Mouse (Mus musculus) limb, embryonic 13.5 days (tissue): ENCODE results near the gene Ptpn14. TPM values are rescaled to one million over a fixed set of nuclear protein-coding genes. Genes with fewer than 3 reads are reported as not detected.
A peak's percentile ranks its signal among the peaks of the same experiment; 100 is the strongest.

Experiments
- ATAC-seq: fragments of 200-750 bp; cut with Nextera tagmentation; 2 replicates; pipeline ENCODE4 v1.8.0; 2017; ENCODE audit warnings: low read depth, moderate number of reproducible peaks, moderate TSS enrichment; ENCODE audit not compliant: low FRiP score
- H3K27ac ChIP-seq: fragments of 300-500 bp; sonication (generic); 2 replicates; pipeline ENCODE4 v1.5.1; 2015; ENCODE audit warnings: inconsistent platforms, mild to moderate bottlenecking, moderate library complexity
- H3K27me3 ChIP-seq: fragments of 300-500 bp; sonication (generic); 2 replicates; pipeline ENCODE4 v1.6.1; 2015; ENCODE audit warnings: mild to moderate bottlenecking, inconsistent platforms
- H3K36me3 ChIP-seq: fragments of 300-500 bp; sonication (generic); 2 replicates; pipeline ENCODE4 v1.6.1; 2015; ENCODE audit warnings: inconsistent platforms, mild to moderate bottlenecking, moderate library complexity
- H3K4me1 ChIP-seq: fragments of 300-500 bp; sonication (generic); 2 replicates; pipeline ENCODE4 v1.6.1; 2015; ENCODE audit warnings: inconsistent platforms
- H3K4me2 ChIP-seq: fragments of 300-500 bp; sonication (generic); replicated peaks from 2 replicates; pipeline ENCODE4 v1.6.1; 2015; ENCODE audit warnings: inconsistent platforms, mild to moderate bottlenecking, moderate library complexity
- H3K4me3 ChIP-seq: fragments of 300-500 bp; sonication (generic); 2 replicates; pipeline ENCODE4 v1.5.1; 2015; ENCODE audit warnings: moderate library complexity, mild to moderate bottlenecking, inconsistent platforms
- H3K9ac ChIP-seq: fragments of 300-500 bp; sonication (generic); 2 replicates; pipeline ENCODE4 v1.6.1; 2015; ENCODE audit warnings: mild to moderate bottlenecking, inconsistent platforms
- H3K9me3 ChIP-seq: fragments of 300-500 bp; sonication (generic); 2 replicates; pipeline ENCODE4 v1.6.1; 2016; ENCODE audit warnings: inconsistent platforms
- WGBS: fragments of 180-500 bp; shearing (Covaris S2); methylation state at CpG from one replicate; pipeline ENCODE4 v1.1.7; 2015; 5-methylcytosine and 5-hydroxymethylcytosine counted together
- polyA plus RNA-seq: library from polyadenylated mRNA; unstranded; fragments of >200 nt; fragmentation: Nextera tagmentation; extraction: Ambion mirVana; gene quantifications from 2 replicates; pipeline ENCODE4 v1.2.1, GENCODE M21; 2015

Ptpn14 gene
- polyA plus RNA-seq, 1 experiment from 2014 or later: 11.1 TPM

- no peak for ATAC-seq
- H3K9ac ChIP-seq: 0 out of 2 replicates have a peak overlapping the region, but pooled peaks have one; percentile 8
- WGBS: 7% methylated on average over 12 of the region's 12 CpGs
- no peaks in the 10 kb centered on the region for H3K9me3 ChIP-seq
- peaks cover 51% of the 10 kb centered on the region for H3K36me3 ChIP-seq
- H3K4me3 ChIP-seq: no peak overlapping the region
- H3K27ac ChIP-seq: peak overlapping the region; percentile 8; the same call in 1 of the 2 replicates
- H3K27me3 ChIP-seq: no peaks in the 10 kb centered on the region
- peak overlapping the region; percentile 21; the same call in 1 of the 2 replicates for H3K4me2 ChIP-seq
- peaks cover 14% of the 10 kb centered on the region for H3K4me1 ChIP-seq
These were observed 102.7 kb downstream of the Ptpn14 start for GRCm38 (mm10) chr1:189830797-189831232.

- H3K4me2 ChIP-seq: no peak overlapping the region
- H3K9ac ChIP-seq: no peak overlapping the region
- peaks cover 49% of the 10 kb centered on the region for H3K36me3 ChIP-seq
- H3K9me3 ChIP-seq: no peaks in the 10 kb centered on the region
- no peak overlapping the region for H3K27ac ChIP-seq
- peaks cover 14% of the 10 kb centered on the region for H3K4me1 ChIP-seq
- ATAC-seq: no peak
- 78% methylated on average over 7 of the region's 7 CpGs for WGBS
- no peaks in the 10 kb centered on the region for H3K27me3 ChIP-seq
- H3K4me3 ChIP-seq: no peak overlapping the region
These were observed 105.3 kb downstream of the Ptpn14 start for GRCm38 (mm10) chr1:189833351-189833750.

GRCm38 (mm10) chr1:189834166-189834565, 106.1 kb downstream of the Ptpn14 start:
- 61% methylated on average over 13 of the region's 13 CpGs for WGBS
- no peaks in the 10 kb centered on the region for H3K27me3 ChIP-seq
- H3K4me3 ChIP-seq: no peak overlapping the region
- H3K9ac ChIP-seq: no peak overlapping the region
- ATAC-seq: no peak
- H3K4me2 ChIP-seq: no peak overlapping the region
- H3K36me3 ChIP-seq: peaks cover 48% of the 10 kb centered on the region
- no peaks in the 10 kb centered on the region for H3K9me3 ChIP-seq
- no peak overlapping the region for H3K27ac ChIP-seq
- peaks cover 14% of the 10 kb centered on the region for H3K4me1 ChIP-seq

- Histone ChIP-seq H3K9ac (no peak overlapping the region), H3K4me3 (no peak overlapping the region), H3K27ac (no peak overlapping the region), H3K36me3 (peaks cover 93% of the 10 kb centered on the region), H3K4me2 (no peak overlapping the region), H3K9me3 (no peaks in the 10 kb centered on the region), H3K4me1 (no peaks in the 10 kb centered on the region; the same call in 1 of the 2 replicates), H3K27me3 (no peaks in the 10 kb centered on the region)
- 76% methylated on average over 2 of the region's 2 CpGs for WGBS
- no peak for ATAC-seq
These were observed 118.3 kb downstream of the Ptpn14 start for GRCm38 (mm10) chr1:189846319-189846718.

- no peak overlapping the region for H3K4me2 ChIP-seq
- peaks cover 19% of the 10 kb centered on the region for H3K4me1 ChIP-seq
- no peaks in the 10 kb centered on the region for H3K27me3 ChIP-seq
- ATAC-seq: peak; percentile 24; the same call in 1 of the 2 replicates
- no peak overlapping the region for H3K4me3 ChIP-seq
- peak overlapping the region; percentile 39; the same call in 1 of the 2 replicates for H3K27ac ChIP-seq
- WGBS: 61% methylated on average over 11 of the region's 11 CpGs
- no peaks in the 10 kb centered on the region for H3K9me3 ChIP-seq
- H3K36me3 ChIP-seq: peaks cover 85% of the 10 kb centered on the region
- H3K9ac ChIP-seq: no peak overlapping the region
These were observed 121.5 kb downstream of the Ptpn14 start for GRCm38 (mm10) chr1:189849550-189849949.

GRCm38 (mm10) chr1:189852051-189852450, 124.0 kb downstream of the Ptpn14 start:
- no peak overlapping the region for H3K4me3 ChIP-seq
- H3K9me3 ChIP-seq: no peaks in the 10 kb centered on the region
- no peak overlapping the region for H3K4me2 ChIP-seq
- no peaks in the 10 kb centered on the region for H3K27me3 ChIP-seq
- no peak overlapping the region for H3K9ac ChIP-seq
- peaks cover 86% of the 10 kb centered on the region for H3K36me3 ChIP-seq
- peaks cover 19% of the 10 kb centered on the region for H3K4me1 ChIP-seq
- ATAC-seq: no peak
- H3K27ac ChIP-seq: peak overlapping the region; percentile 17; the same call in 1 of the 2 replicates
- 64% methylated on average over 5 of the region's 5 CpGs for WGBS

- no peaks in the 10 kb centered on the region for H3K9me3 ChIP-seq
- 42% methylated on average over 7 of the region's 7 CpGs for WGBS
- H3K4me3 ChIP-seq: no peak overlapping the region
- H3K9ac ChIP-seq: no peak overlapping the region
- ATAC-seq: peak; percentile 68; the same call in 1 of the 2 replicates
- peaks cover 86% of the 10 kb centered on the region for H3K36me3 ChIP-seq
- no peak overlapping the region for H3K4me2 ChIP-seq
- H3K27me3 ChIP-seq: no peaks in the 10 kb centered on the region
- H3K27ac ChIP-seq: no peak overlapping the region
- H3K4me1 ChIP-seq: peaks cover 19% of the 10 kb centered on the region
These were observed 124.4 kb downstream of the Ptpn14 start for GRCm38 (mm10) chr1:189852456-189852855.

GRCm38 (mm10) chr1:189854646-189855045, 126.6 kb downstream of the Ptpn14 start:
- no peak overlapping the region for H3K4me3 ChIP-seq
- peaks cover 19% of the 10 kb centered on the region for H3K4me1 ChIP-seq
- WGBS: 87% methylated on average over 13 of the region's 13 CpGs
- H3K27ac ChIP-seq: no peak overlapping the region
- H3K9me3 ChIP-seq: no peaks in the 10 kb centered on the region
- no peak overlapping the region for H3K9ac ChIP-seq
- H3K27me3 ChIP-seq: no peaks in the 10 kb centered on the region
- ATAC-seq: no peak
- peaks cover 81% of the 10 kb centered on the region for H3K36me3 ChIP-seq
- H3K4me2 ChIP-seq: no peak overlapping the region

GRCm38 (mm10) chr1:189855739-189856138, 127.7 kb downstream of the Ptpn14 start:
- WGBS: 93% methylated on average over 5 of the region's 5 CpGs
- no peak for ATAC-seq
- Histone ChIP-seq H3K4me1 (peaks cover 21% of the 10 kb centered on the region), H3K4me2 (no peak overlapping the region), H3K27ac (no peak overlapping the region), H3K9ac (no peak overlapping the region), H3K9me3 (no peaks in the 10 kb centered on the region), H3K36me3 (peaks cover 79% of the 10 kb centered on the region), H3K27me3 (no peaks in the 10 kb centered on the region), H3K4me3 (no peak overlapping the region)

GRCm38 (mm10) chr1:189858377-189858776, 130.3 kb downstream of the Ptpn14 start:
- WGBS: 94% methylated on average over 6 of the region's 6 CpGs
- Histone ChIP-seq H3K4me1 (peaks cover 7% of the 10 kb centered on the region), H3K4me2 (no peak overlapping the region), H3K36me3 (peaks cover 77% of the 10 kb centered on the region), H3K27me3 (no peaks in the 10 kb centered on the region), H3K9ac (no peak overlapping the region), H3K9me3 (no peaks in the 10 kb centered on the region), H3K4me3 (no peak overlapping the region), H3K27ac (no peak overlapping the region)
- no peak for ATAC-seq

GRCm38 (mm10) chr1:189860112-189860941, 132.3 kb downstream of the Ptpn14 start:
- Histone ChIP-seq H3K36me3 (peaks cover 80% of the 10 kb centered on the region), H3K4me1 (peaks cover 7% of the 10 kb centered on the region; the same call in 1 of the 2 replicates), H3K9ac (no peak overlapping the region), H3K27ac (no peak overlapping the region), H3K4me2 (no peak overlapping the region), H3K27me3 (no peaks in the 10 kb centered on the region), H3K9me3 (no peaks in the 10 kb centered on the region), H3K4me3 (no peak overlapping the region)
- WGBS: 87% methylated on average over 17 of the region's 17 CpGs
- ATAC-seq: no peak; the same call in 1 of the 2 replicates

GRCm38 (mm10) chr1:189860942-189861315, 132.9 kb downstream of the Ptpn14 start:
- H3K4me3 ChIP-seq: no peak overlapping the region
- WGBS: 74% methylated on average over 12 of the region's 12 CpGs
- no peak overlapping the region for H3K27ac ChIP-seq
- no peak overlapping the region for H3K4me2 ChIP-seq
- no peaks in the 10 kb centered on the region for H3K9me3 ChIP-seq
- peaks cover 83% of the 10 kb centered on the region for H3K36me3 ChIP-seq
- H3K4me1 ChIP-seq: peaks cover 7% of the 10 kb centered on the region; the same call in 1 of the 2 replicates
- no peak for ATAC-seq
- no peaks in the 10 kb centered on the region for H3K27me3 ChIP-seq
- H3K9ac ChIP-seq: no peak overlapping the region
